Mouse (Mus musculus) kidney, embryonic 14.5 days (tissue): ENCODE results near the gene Negr1. TPM values are rescaled to one million over a fixed set of nuclear protein-coding genes. Genes with fewer than 3 reads are reported as not detected.

Experiments
- ATAC-seq: fragments of 200-750 bp; cut with Nextera tagmentation; 2 replicates; pipeline ENCODE4 v1.8.0; 2017; ENCODE audit warnings: moderate number of reproducible peaks, mild to moderate bottlenecking, moderate TSS enrichment, moderate library complexity; ENCODE audit not compliant: low FRiP score, low TSS enrichment
- H3K27ac ChIP-seq: fragments of 300-500 bp; sonication (generic); 2 replicates; pipeline ENCODE4 v1.5.1; 2014; ENCODE audit warnings: low read depth, mild to moderate bottlenecking, low read length, moderate library complexity, mixed read lengths
- H3K27me3 ChIP-seq: fragments of 300-500 bp; sonication (generic); 2 replicates; pipeline ENCODE4 v1.6.1; 2014; ENCODE audit warnings: mild to moderate bottlenecking, low read length; ENCODE audit not compliant: control insufficient read depth, insufficient read depth
- H3K36me3 ChIP-seq: fragments of 300-500 bp; sonication (generic); 2 replicates; pipeline ENCODE4 v1.6.1; 2014; ENCODE audit warnings: low read length, mixed read lengths; ENCODE audit not compliant: control insufficient read depth, insufficient read depth
- H3K4me1 ChIP-seq: fragments of 300-500 bp; sonication (generic); 2 replicates; pipeline ENCODE4 v1.6.1; 2014; ENCODE audit warnings: low read length, mixed read lengths; ENCODE audit not compliant: control insufficient read depth, insufficient read depth
- H3K4me2 ChIP-seq: fragments of 300-500 bp; sonication (generic); replicated peaks from 2 replicates; pipeline ENCODE4 v1.6.1; 2014; ENCODE audit warnings: low read depth, mild to moderate bottlenecking, low read length
- H3K4me3 ChIP-seq: fragments of 300-500 bp; sonication (generic); 2 replicates; pipeline ENCODE4 v1.5.1; 2014; ENCODE audit warnings: mild to moderate bottlenecking, low read length
- H3K9ac ChIP-seq: fragments of 300-500 bp; sonication (generic); 2 replicates; pipeline ENCODE4 v1.6.1; 2014; ENCODE audit warnings: low read depth, mild to moderate bottlenecking, low read length, moderate library complexity
- H3K9me3 ChIP-seq: fragments of 300-500 bp; sonication (generic); 2 replicates; pipeline ENCODE4 v1.6.1; 2016; ENCODE audit warnings: low read length; ENCODE audit not compliant: control insufficient read depth
- WGBS: fragments of 180-500 bp; shearing (Covaris S2); extraction: QIAGEN DNeasy Blood & Tissue Kit; methylation state at CpG from one replicate; pipeline ENCODE4 v1.1.7; 2014; 5-methylcytosine and 5-hydroxymethylcytosine counted together
- polyA plus RNA-seq: library from polyadenylated mRNA; unstranded; fragments of >200 nt; fragmentation: Nextera tagmentation; extraction: Ambion mirVana; gene quantifications from 2 replicates; pipeline ENCODE4 v1.2.1, GENCODE M21; 2014

The Negr1 gene
- polyA plus RNA-seq, 1 experiment from 2014 or later, result 12.4 TPM

DNA sequence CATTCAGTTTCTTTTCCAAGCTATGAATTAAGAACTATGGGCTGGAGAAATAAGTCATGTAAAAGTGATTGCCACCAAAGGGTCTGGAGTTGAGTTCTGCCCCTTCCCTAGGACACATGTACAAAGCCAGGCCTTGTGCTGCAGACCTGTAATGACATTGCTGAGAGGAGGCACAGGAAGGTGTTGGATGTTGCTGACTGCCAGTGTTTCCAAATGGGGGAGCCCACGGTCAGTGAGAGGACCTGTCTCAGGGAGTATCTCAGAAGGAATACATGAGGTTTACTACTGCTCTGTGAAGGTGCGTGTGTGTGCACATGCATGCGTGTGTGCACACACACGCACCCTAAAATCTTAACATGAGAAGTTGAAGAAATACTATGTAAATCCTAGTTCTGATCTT, 393.5 kb downstream of the Negr1 start:
- Histone ChIP-seq H3K9me3 (no peaks in the 10 kb centered on the region), H3K27me3 (no peaks in the 10 kb centered on the region), H3K27ac (no peak overlapping the region), H3K9ac (no peak overlapping the region), H3K4me2 (no peak overlapping the region), H3K4me3 (no peak overlapping the region), H3K4me1 (no peaks in the 10 kb centered on the region), H3K36me3 (no peaks in the 10 kb centered on the region)
- ATAC-seq, result no peak
- 90% methylated on average over 4 of the region's 4 CpGs for WGBS

DNA sequence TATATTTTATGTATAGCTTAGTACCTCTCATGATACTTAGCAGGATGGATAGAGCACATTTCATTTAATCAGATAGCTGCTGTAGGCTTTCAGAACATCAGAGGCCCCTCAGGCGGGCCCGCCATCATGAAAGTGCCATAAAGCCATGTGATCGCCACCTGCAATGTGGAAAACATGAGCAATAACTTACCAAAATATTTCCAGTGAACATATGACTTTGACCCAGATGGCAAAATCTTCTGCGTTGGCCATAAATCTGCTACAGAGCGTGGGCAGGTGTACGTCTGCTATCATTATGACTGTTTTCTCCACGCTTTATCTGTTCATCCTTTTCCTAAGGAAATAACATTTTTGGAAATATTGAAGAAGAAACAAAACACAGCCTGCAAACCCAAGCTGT, 397.0 kb downstream of the Negr1 start:
- Histone ChIP-seq H3K9me3 (no peaks in the 10 kb centered on the region), H3K4me2 (no peak overlapping the region), H3K27me3 (no peaks in the 10 kb centered on the region), H3K4me3 (no peak overlapping the region), H3K4me1 (no peaks in the 10 kb centered on the region), H3K9ac (no peak overlapping the region), H3K36me3 (no peaks in the 10 kb centered on the region), H3K27ac (no peak overlapping the region)
- no peak for ATAC-seq
- 95% methylated on average over 7 of the region's 7 CpGs for WGBS

DNA sequence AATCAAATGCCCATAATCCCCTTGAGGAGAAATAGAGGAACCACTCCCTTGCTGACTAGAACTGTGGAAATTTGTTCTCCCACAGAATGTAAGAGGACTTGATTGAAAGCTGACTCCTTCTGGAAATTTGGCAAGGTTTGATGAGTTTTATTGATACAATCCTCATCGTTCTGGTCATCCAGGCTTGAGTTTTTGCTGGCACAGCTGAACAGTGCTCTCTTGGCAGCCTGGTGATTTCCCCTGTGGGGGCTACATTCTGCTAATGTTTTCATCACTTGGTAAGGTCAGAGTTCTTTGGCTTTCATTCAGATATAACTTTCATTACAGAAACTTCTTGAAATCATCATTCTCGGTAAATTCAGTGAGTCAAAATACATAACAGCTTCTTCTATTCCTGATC, 407.2 kb downstream of the Negr1 start:
- Histone ChIP-seq H3K36me3 (no peaks in the 10 kb centered on the region), H3K9ac (no peak overlapping the region), H3K4me1 (no peaks in the 10 kb centered on the region), H3K9me3 (no peaks in the 10 kb centered on the region), H3K4me2 (no peak overlapping the region), H3K4me3 (no peak overlapping the region), H3K27me3 (no peaks in the 10 kb centered on the region), H3K27ac (no peak overlapping the region)
- 77% methylated on average over 2 of the region's 2 CpGs for WGBS
- no peak for ATAC-seq

DNA sequence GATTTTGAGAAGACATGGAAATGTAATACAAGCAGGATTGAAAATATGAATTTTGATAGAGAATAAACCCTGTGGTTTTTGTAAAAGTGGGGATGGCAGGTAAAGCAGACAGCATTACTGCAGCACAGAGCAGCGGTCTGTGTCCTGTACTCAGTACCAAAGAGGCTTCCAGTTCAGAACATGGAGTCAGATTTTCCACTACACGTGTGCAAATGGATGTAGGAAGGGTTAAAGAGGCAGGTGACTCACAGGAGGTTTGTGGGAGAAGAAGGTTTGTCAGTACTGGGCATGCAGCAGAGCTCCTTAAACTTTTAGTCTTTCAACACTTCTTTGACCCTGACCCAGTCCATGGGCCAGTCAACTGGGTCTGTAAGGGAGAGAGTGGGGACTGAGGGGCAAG, 409.5 kb downstream of the Negr1 start:
- H3K4me3 ChIP-seq, result no peak overlapping the region
- H3K27ac ChIP-seq, result no peak overlapping the region
- no peak overlapping the region for H3K4me2 ChIP-seq
- no peaks in the 10 kb centered on the region for H3K9me3 ChIP-seq
- whole genome bisulfite sequencing, result 81% methylated on average over 2 of the region's 2 CpGs
- no peak overlapping the region for H3K9ac ChIP-seq
- no peak for ATAC-seq
- no peaks in the 10 kb centered on the region for H3K4me1 ChIP-seq
- no peaks in the 10 kb centered on the region for H3K36me3 ChIP-seq
- no peaks in the 10 kb centered on the region for H3K27me3 ChIP-seq

DNA sequence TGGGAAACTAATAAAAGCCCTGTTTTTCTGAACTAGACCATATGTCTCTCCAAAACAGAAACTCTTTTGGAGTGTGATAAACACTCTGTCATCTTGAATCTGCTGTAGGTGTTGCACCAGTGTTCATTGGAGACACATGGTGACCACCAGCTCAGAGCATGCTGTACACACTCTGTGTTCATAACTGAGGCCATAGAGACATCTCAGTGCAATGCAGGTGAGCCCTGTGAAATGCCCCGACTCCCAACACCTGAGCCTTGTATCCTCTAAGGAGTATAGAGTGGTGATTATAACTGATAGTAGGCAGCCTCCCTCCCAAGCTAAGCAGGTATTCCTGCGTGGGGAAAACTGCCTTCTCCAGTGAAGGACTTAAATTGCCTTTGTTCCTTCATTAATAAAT, 415.2 kb downstream of the Negr1 start:
- H3K9ac ChIP-seq, result no peak overlapping the region
- no peaks in the 10 kb centered on the region for H3K36me3 ChIP-seq
- no peaks in the 10 kb centered on the region for H3K4me1 ChIP-seq
- H3K27me3 ChIP-seq, result no peaks in the 10 kb centered on the region
- H3K9me3 ChIP-seq, result no peaks in the 10 kb centered on the region
- H3K4me2 ChIP-seq, result no peak overlapping the region
- ATAC-seq, result no peak
- no peak overlapping the region for H3K4me3 ChIP-seq
- 67% methylated on average over 2 of the region's 2 CpGs for WGBS
- no peak overlapping the region for H3K27ac ChIP-seq

DNA sequence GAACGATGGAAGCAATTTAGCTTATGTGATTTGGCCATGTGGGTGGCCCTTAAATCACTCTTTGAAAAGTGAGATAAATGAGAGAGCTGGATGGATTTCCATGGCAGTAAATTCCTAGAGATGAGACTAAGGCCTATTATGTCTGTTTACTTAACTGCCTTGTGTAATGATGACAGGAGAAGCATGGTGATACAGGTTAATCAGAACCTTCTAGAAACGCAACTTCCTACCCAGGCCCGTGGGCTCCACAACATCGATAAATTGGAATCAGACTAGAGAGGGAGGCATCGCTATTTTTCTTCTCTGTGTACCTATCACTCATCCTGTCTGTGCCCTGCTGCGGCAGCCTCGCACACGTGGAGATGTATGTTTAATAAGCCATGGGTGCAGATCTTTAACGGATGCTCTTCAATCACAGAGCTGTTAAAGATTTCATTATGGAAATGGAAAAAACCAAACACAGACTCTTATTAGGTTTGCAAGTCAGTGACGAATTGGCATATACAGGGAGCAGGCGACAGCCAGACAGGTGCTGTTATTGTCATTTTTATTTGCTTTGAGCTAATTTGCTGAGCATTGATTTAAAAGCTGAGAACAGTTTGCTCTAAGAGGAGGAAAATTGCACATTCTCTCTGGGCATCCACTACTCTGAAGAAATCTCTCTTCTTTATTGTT, 418.6 kb downstream of the Negr1 start:
- H3K36me3 ChIP-seq, result no peaks in the 10 kb centered on the region
- no peaks in the 10 kb centered on the region for H3K9me3 ChIP-seq
- no peak overlapping the region for H3K4me2 ChIP-seq
- no peaks in the 10 kb centered on the region for H3K4me1 ChIP-seq
- ATAC-seq, result no peak
- no peaks in the 10 kb centered on the region for H3K27me3 ChIP-seq
- 53% methylated on average over 11 of the region's 11 CpGs for WGBS
- H3K4me3 ChIP-seq, result no peak overlapping the region
- no peak overlapping the region for H3K27ac ChIP-seq
- H3K9ac ChIP-seq, result no peak overlapping the region

DNA sequence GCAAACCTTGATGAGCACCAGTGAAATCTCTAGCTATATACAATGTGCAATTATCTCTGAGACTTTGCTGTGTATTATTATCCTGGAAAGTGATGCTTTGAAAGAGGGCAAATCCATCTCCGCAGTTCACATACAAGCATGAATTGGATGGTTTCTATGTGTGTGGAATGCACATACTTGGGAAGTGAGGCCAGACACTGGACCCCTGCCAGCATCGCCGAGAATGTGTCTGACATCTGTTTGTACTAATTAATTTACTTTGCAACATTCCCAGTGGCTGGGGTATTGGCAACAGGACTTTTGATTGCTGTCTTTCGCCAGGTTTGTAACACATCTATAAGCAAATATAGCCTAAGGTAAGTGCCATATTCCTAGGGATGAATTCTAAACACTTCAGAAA, 420.5 kb downstream of the Negr1 start:
- no peaks in the 10 kb centered on the region for H3K4me1 ChIP-seq
- no peak overlapping the region for H3K27ac ChIP-seq
- WGBS, result 68% methylated on average over 4 of the region's 4 CpGs
- H3K36me3 ChIP-seq, result no peaks in the 10 kb centered on the region
- ATAC-seq, result no peak
- no peaks in the 10 kb centered on the region for H3K9me3 ChIP-seq
- H3K4me2 ChIP-seq, result no peak overlapping the region
- H3K27me3 ChIP-seq, result no peaks in the 10 kb centered on the region
- no peak overlapping the region for H3K4me3 ChIP-seq
- H3K9ac ChIP-seq, result no peak overlapping the region

DNA sequence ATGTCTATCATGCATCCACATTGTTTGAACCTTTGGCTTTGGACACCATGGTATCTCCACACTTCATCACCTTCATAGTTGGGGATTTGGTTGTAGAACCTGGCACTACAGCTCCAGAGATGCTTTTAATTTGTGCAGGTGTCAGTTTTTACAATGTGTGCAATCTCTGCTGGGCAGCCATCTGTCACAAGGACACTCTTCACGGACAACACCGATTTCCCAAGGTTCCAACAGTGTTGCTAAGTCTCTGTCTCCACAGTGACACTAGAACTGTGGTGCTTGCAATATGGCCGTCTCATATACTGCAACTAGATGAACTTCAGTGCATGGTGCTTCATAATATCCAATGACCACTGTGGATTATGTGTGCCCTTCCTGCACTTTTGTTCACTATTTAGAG, 425.5 kb downstream of the Negr1 start:
- Histone ChIP-seq H3K4me2 (no peak overlapping the region), H3K4me1 (no peaks in the 10 kb centered on the region), H3K4me3 (no peak overlapping the region), H3K27me3 (no peaks in the 10 kb centered on the region), H3K27ac (no peak overlapping the region), H3K36me3 (no peaks in the 10 kb centered on the region), H3K9ac (no peak overlapping the region), H3K9me3 (no peaks in the 10 kb centered on the region)
- ATAC-seq, result no peak
- WGBS, result 85% methylated on average over 3 of the region's 3 CpGs

DNA sequence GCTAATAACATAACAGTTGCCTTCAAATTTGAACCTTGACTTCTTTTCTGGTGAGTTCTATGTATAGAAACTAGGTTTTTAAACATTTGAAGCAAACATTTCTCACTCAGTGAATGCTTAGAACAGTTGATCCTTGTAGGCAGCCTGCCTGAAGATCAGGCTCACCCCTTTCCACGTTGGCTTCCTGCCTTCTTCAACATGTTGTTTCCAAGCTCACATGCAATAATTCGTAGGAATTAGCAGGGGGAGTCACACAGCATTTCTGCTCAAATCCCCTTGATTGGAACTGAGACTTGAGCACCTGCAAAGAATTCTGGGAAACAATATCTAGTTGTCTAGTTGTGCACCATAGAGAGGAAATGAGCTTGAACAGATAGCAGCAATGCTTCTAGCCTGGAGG, 430.6 kb downstream of the Negr1 start:
- Histone ChIP-seq H3K4me3 (no peak overlapping the region), H3K9ac (no peak overlapping the region), H3K27me3 (no peaks in the 10 kb centered on the region), H3K9me3 (no peaks in the 10 kb centered on the region), H3K27ac (no peak overlapping the region), H3K4me2 (no peak overlapping the region), H3K36me3 (no peaks in the 10 kb centered on the region), H3K4me1 (no peaks in the 10 kb centered on the region)
- ATAC-seq, result no peak
- 74% methylated on average over 2 of the region's 2 CpGs for WGBS
